Mouse (Mus musculus) kidney, embryonic 16.5 days (tissue): ENCODE results near the gene Tmem259. TPM values are rescaled to one million over a fixed set of nuclear protein-coding genes. Genes with fewer than 3 reads are reported as not detected.

Source experiments
- ATAC-seq: fragments of 200-750 bp; cut with Nextera tagmentation; 2 replicates; pipeline ENCODE4 v1.8.0; 2017; ENCODE audit warnings: moderate TSS enrichment; ENCODE audit not compliant: low FRiP score, low TSS enrichment
- H3K27ac ChIP-seq: fragments of 300-500 bp; sonication (generic); 2 replicates; pipeline ENCODE4 v1.5.1; 2014; ENCODE audit warnings: low read length
- H3K27me3 ChIP-seq: fragments of 300-500 bp; sonication (generic); 2 replicates; pipeline ENCODE4 v1.6.1; 2014; ENCODE audit warnings: low read length, control low read depth, mixed read lengths; ENCODE audit not compliant: insufficient read depth
- H3K36me3 ChIP-seq: fragments of 300-500 bp; sonication (generic); 2 replicates; pipeline ENCODE4 v1.6.1; 2014; ENCODE audit warnings: low read length, control low read depth, mixed read lengths; ENCODE audit not compliant: insufficient read depth
- H3K4me1 ChIP-seq: fragments of 300-500 bp; sonication (generic); 2 replicates; pipeline ENCODE4 v1.6.1; 2014; ENCODE audit warnings: low read length, control low read depth, mixed read lengths; ENCODE audit not compliant: insufficient read depth
- H3K4me2 ChIP-seq: fragments of 300-500 bp; sonication (generic); replicated peaks from 2 replicates; pipeline ENCODE4 v1.6.1; 2014; ENCODE audit warnings: low read depth, low read length
- H3K4me3 ChIP-seq: fragments of 300-500 bp; sonication (generic); 2 replicates; pipeline ENCODE4 v1.5.1; 2014; ENCODE audit warnings: mild to moderate bottlenecking, low read length
- H3K9ac ChIP-seq: fragments of 300-500 bp; sonication (generic); replicated peaks from 2 replicates; pipeline ENCODE4 v1.6.1; 2014; ENCODE audit warnings: low read length
- H3K9me3 ChIP-seq: fragments of 300-500 bp; sonication (generic); 2 replicates; pipeline ENCODE4 v1.6.1; 2016; ENCODE audit warnings: low read length, control low read depth
- WGBS: fragments of 180-500 bp; shearing (Covaris S2); extraction: QIAGEN DNeasy Blood & Tissue Kit; methylation state at CpG from one replicate; pipeline ENCODE4 v1.1.7; 2014; 5-methylcytosine and 5-hydroxymethylcytosine counted together
- polyA plus RNA-seq: library from polyadenylated mRNA; unstranded; fragments of >200 nt; fragmentation: Nextera tagmentation; extraction: Ambion mirVana; gene quantifications from 2 replicates; pipeline ENCODE4 v1.2.1, GENCODE M21; 2015

Gene Tmem259
- polyA plus RNA-seq, 1 experiment from 2014 or later: 11.2 TPM

DNA sequence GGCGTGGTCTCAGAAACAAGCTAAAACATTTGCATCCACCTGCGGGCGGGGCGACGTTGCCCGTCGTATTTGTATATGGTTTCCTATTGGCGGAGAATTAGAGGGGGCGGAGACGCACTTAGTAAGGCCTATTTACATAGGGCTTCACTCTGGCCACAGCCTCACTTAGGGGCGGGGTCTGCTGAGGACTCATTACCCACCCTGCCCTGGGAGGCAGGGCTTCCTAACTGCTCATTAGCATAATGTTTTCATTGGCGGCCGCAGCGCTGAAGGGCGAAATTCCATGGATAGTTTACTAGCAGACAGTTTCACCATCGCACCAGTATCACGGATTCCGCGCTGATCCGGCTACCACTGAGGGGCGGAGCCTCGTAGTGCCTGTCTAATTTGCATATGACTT is 741 bp upstream of the Tmem259 start:
- ATAC-seq: peak; percentile 93
- peak overlapping the region; percentile 95 for H3K4me2 ChIP-seq
- no peaks in the 10 kb centered on the region for H3K27me3 ChIP-seq
- WGBS: 0% methylated on average over 22 of the region's 22 CpGs
- peak overlapping the region; percentile 89 for H3K9ac ChIP-seq
- peaks cover 58% of the 10 kb centered on the region for H3K4me1 ChIP-seq
- no peaks in the 10 kb centered on the region for H3K9me3 ChIP-seq
- no peaks in the 10 kb centered on the region for H3K36me3 ChIP-seq
- peak overlapping the region; percentile 96 for H3K27ac ChIP-seq
- peak overlapping the region; percentile 81 for H3K4me3 ChIP-seq

- peak overlapping the region; percentile 89 for H3K9ac ChIP-seq
- no peaks in the 10 kb centered on the region for H3K27me3 ChIP-seq
- H3K9me3 ChIP-seq: no peaks in the 10 kb centered on the region
- peak overlapping the region; percentile 81 for H3K4me3 ChIP-seq
- H3K27ac ChIP-seq: peak overlapping the region; percentile 96
- peaks cover 8% of the 10 kb centered on the region for H3K36me3 ChIP-seq
- ATAC-seq: no peak
- under 1% methylated on average over 20 of the region's 21 CpGs for WGBS
- H3K4me2 ChIP-seq: peak overlapping the region; percentile 95
- H3K4me1 ChIP-seq: peaks cover 46% of the 10 kb centered on the region
Measured at GRCm38 (mm10) chr10:79983670-79984069, 460 bp downstream of the Tmem259 start.

DNA sequence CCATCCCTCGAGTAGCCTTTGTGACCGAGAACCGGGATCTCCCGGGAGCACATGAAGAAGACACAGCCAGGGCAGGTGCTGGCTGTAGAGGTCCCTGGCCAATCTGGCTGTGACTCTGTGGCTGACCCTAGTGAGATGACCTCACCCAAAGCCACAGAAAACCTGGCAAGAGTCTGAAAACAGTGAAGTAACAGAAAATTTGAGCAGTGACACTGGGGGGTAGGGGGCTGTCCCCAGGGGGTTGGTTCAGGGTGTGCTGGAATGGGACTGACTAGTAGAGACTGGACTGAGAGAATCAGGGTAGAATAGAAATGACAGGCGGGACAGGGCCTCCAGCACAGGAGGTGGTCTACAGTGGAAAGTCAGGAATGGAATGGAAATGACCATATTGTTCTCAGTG is 925 bp downstream of the Tmem259 start:
- H3K9ac ChIP-seq: peak overlapping the region; percentile 89
- H3K27ac ChIP-seq: peak overlapping the region; percentile 96; the same call in 1 of the 2 replicates
- H3K9me3 ChIP-seq: no peaks in the 10 kb centered on the region
- H3K27me3 ChIP-seq: no peaks in the 10 kb centered on the region
- ATAC-seq: no peak
- WGBS: 72% methylated on average over 5 of the region's 5 CpGs
- H3K4me1 ChIP-seq: peaks cover 45% of the 10 kb centered on the region
- H3K4me3 ChIP-seq: peak overlapping the region; percentile 81
- peak overlapping the region; percentile 95 for H3K4me2 ChIP-seq
- peaks cover 13% of the 10 kb centered on the region for H3K36me3 ChIP-seq

DNA sequence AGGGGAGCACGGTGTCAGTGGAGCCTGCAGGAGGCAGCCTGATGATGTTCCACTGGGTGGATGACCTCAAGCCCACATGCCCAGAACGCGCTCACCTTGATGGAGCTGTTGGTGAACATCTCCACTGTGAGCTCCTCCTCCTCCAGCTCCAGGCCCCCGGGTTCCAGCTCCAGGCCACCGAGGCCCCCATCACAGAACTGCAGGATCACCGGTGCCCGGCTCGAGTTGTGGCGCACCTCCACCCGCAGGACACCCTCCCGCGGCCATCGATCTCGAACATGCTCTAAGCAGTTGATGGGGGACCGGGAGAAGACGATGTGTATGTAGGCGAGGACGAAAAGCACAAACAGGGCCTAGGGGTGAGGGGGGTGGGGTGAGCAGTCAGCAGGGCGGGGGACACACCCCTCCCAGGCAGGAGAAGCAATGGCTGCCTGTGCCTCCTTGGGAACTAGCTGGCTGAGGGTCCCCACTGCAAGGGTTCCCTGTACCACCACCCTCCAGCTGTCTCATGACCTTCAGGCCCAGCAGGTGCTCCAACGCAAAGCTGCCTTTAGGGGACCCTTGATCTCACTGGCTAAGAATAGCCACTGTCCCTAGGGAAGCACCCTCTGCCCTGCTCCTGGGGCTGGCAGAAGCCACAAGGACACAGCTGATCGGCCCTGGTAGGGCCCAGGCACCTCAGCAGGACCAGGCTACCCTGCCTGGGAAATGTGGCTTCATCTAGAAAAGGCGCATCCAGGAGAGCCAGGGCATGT is 4.6 kb downstream of the Tmem259 start:
- Histone ChIP-seq H3K9me3 (peaks cover 12% of the 10 kb centered on the region), H3K27ac (no peak overlapping the region), H3K4me2 (no peak overlapping the region), H3K27me3 (no peaks in the 10 kb centered on the region), H3K9ac (no peak overlapping the region), H3K36me3 (peaks cover 45% of the 10 kb centered on the region), H3K4me1 (peaks cover 21% of the 10 kb centered on the region), H3K4me3 (no peak overlapping the region)
- WGBS: 94% methylated on average over 22 of the region's 22 CpGs
- no peak for ATAC-seq

- Histone ChIP-seq H3K9me3 (peaks cover 12% of the 10 kb centered on the region), H3K4me3 (no peak overlapping the region), H3K27me3 (no peaks in the 10 kb centered on the region), H3K27ac (no peak overlapping the region), H3K4me1 (peaks cover 16% of the 10 kb centered on the region), H3K4me2 (no peak overlapping the region), H3K36me3 (peaks cover 48% of the 10 kb centered on the region), H3K9ac (no peak overlapping the region)
- 93% methylated on average over 21 of the region's 21 CpGs for WGBS
- ATAC-seq: no peak
Measured at GRCm38 (mm10) chr10:79978061-79978460, 6.1 kb downstream of the Tmem259 start.

GRCm38 (mm10) chr10:79977324-79977723 is 6.8 kb downstream of the Tmem259 start:
- H3K4me3 ChIP-seq: no peak overlapping the region
- 81% methylated on average over 25 of the region's 28 CpGs for WGBS
- H3K27me3 ChIP-seq: 0 out of 2 replicates have a peak, but pooled peaks cover 4% of the 10 kb centered on the region
- H3K9me3 ChIP-seq: peaks cover 12% of the 10 kb centered on the region
- no peak overlapping the region for H3K4me2 ChIP-seq
- ATAC-seq: no peak
- peaks cover 14% of the 10 kb centered on the region for H3K4me1 ChIP-seq
- H3K36me3 ChIP-seq: peaks cover 48% of the 10 kb centered on the region
- H3K27ac ChIP-seq: no peak overlapping the region
- no peak overlapping the region for H3K9ac ChIP-seq

- Histone ChIP-seq H3K27me3 (peaks cover 8% of the 10 kb centered on the region; the same call in 1 of the 2 replicates), H3K4me1 (peaks cover 12% of the 10 kb centered on the region), H3K36me3 (peaks cover 48% of the 10 kb centered on the region), H3K9me3 (peaks cover 12% of the 10 kb centered on the region), H3K4me3 (no peak overlapping the region), H3K27ac (no peak overlapping the region), H3K4me2 (no peak overlapping the region), H3K9ac (no peak overlapping the region)
- no peak for ATAC-seq
- WGBS: 72% methylated on average over 25 of the region's 36 CpGs
Measured at GRCm38 (mm10) chr10:79976722-79977107, 7.4 kb downstream of the Tmem259 start.

DNA sequence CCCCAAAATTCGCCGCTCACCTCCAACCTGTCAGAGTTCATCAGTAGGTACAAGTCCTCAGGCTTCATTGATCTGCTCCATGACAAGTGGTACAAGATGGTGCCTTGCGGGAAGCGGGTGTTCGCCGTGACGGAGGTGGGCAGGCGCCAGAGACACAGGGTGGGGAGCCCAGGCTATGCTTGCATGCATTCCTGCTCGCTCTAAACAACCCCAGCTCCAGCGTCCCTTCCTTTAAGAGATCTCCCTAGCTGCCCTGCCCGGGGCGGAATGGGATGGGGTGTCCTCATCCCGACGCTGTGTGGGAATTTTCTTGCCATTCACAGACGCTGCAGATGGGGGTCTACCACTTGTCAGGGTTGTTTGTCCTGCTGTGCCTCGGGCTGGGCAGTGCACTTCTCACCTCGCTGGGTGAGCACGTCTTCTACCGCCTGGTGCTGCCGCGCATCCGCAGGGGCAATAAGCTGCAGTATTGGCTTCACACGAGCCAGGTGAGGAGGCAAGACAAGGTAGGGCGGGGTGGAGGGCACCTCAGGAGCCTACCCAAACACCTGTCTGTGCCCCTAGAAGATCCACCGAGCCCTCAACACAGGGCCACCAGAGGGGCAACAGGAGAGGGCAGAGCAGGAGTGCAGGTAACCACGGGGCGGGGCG is 7.9 kb downstream of the Tmem259 start:
- Histone ChIP-seq H3K4me3 (no peak overlapping the region), H3K4me2 (no peak overlapping the region), H3K9ac (no peak overlapping the region), H3K27ac (no peak overlapping the region), H3K4me1 (peaks cover 10% of the 10 kb centered on the region; the same call in 1 of the 2 replicates), H3K9me3 (peaks cover 12% of the 10 kb centered on the region), H3K27me3 (peaks cover 13% of the 10 kb centered on the region; the same call in 1 of the 2 replicates), H3K36me3 (peaks cover 48% of the 10 kb centered on the region)
- WGBS: 84% methylated on average over 27 of the region's 28 CpGs
- ATAC-seq: no peak

GRCm38 (mm10) chr10:79974668-79975067 is 9.5 kb downstream of the Tmem259 start:
- Histone ChIP-seq H3K4me3 (no peak overlapping the region), H3K36me3 (peaks cover 48% of the 10 kb centered on the region), H3K4me2 (no peak overlapping the region), H3K27ac (no peak overlapping the region), H3K9me3 (peaks cover 12% of the 10 kb centered on the region), H3K4me1 (peaks cover 15% of the 10 kb centered on the region), H3K27me3 (peaks cover 13% of the 10 kb centered on the region), H3K9ac (no peak overlapping the region)
- no peak for ATAC-seq
- whole genome bisulfite sequencing: 76% methylated on average over 8 of the region's 8 CpGs

GRCm38 (mm10) chr10:79974087-79974486 is 10.0 kb downstream of the Tmem259 start:
- peaks cover 12% of the 10 kb centered on the region for H3K9me3 ChIP-seq
- H3K4me1 ChIP-seq: peaks cover 15% of the 10 kb centered on the region
- H3K9ac ChIP-seq: no peak overlapping the region
- no peak for ATAC-seq
- H3K27ac ChIP-seq: no peak overlapping the region
- peaks cover 44% of the 10 kb centered on the region for H3K36me3 ChIP-seq
- 88% methylated on average over 21 of the region's 21 CpGs for WGBS
- no peak overlapping the region for H3K4me3 ChIP-seq
- peaks cover 13% of the 10 kb centered on the region for H3K27me3 ChIP-seq
- no peak overlapping the region for H3K4me2 ChIP-seq
